Mouse (Mus musculus): ENCODE results near the gene Sik2.

Sik2 gene

DNA sequence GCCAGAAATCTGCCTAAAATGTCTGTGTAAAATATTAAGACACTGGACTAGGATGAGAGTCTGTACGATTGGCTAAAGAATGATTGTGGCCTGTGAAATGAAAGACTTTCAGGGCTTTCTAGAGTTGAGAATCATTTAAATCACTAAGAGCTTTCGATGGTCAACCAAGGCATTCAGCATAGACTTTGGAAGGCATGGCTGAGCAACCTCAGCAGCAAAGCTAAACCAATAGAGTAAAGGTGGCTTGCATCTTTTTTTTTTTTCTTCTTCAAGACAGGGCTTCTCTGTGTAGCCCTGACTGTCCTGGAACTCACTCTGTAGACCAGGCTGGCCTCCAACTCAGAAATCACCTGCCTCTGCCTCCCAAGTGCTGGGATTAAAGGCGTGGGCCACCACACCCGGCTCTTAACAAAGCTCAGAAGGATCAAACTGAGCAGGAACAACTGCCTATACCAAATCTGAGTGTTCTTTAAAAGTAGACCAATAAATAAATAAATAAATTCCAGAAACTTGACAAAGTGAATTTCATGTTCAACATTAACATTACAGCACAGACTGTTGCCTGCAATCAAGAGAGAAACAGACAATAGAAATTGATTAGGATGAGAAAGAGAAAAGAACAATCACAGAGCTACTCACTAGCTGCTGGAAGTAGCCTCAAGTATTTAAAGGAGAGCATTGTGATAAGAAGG, 27.2 kb downstream of the Sik2 start:
- DNase-seq = no peak

- no peak for DNase-seq
Observed at GRCm38 (mm10) chr9:50974631-50975030, 34.2 kb downstream of the Sik2 start.

GRCm38 (mm10) chr9:50970413-50970812, 38.5 kb downstream of the Sik2 start:
- DNase-seq = no peak

GRCm38 (mm10) chr9:50969266-50969665, 39.6 kb downstream of the Sik2 start:
- no peak for DNase-seq

GRCm38 (mm10) chr9:50966277-50966676, 42.6 kb downstream of the Sik2 start:
- DNase-seq = no peak

- DNase-seq = no peak
Observed at GRCm38 (mm10) chr9:50965392-50965791, 43.5 kb downstream of the Sik2 start.

DNA sequence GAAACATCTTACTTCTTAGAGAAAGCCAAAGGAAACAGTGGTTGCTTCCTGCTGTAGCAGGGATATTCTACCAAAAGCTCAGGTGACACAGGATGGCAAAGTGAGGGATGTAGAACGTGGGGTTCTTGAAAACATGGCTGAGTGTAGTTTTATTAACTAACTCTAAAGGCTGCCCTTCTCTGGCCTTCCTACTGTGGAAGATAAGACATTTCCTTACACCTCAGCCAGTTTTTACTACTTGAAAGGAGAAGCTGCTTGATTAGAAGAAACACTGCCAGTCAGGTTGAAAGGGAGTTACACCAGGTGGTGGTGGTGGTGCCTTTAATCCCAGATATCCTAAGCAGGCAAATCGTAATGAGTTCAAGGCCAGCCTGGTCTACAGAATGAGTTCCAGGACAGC, 44.0 kb downstream of the Sik2 start:
- DNase-seq = no peak

DNA sequence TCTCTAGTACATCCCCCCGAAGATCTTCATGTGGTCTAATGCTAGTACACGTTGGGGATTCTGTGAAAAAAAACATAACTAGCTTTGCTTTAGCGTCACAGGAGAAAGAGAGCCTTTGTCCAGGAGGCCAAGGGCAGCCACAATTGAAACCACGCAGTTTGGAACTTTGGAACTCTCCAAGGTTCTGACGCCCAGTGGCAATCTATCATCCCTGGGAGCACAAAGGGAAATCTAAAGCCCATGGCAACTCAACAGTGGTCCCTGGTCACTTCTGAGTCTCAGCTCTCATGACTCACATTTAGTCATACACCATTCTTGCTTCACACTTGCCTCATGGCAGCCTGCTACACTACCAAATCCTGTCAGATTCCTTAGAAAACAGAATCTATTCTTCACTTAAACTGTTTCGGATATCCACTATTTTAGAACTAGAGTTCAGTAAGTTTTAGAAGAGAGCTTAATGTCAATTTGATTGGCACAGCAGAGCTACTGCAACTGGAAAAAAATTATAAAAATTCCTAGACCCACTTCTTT, 50.9 kb downstream of the Sik2 start:
- DNase-seq = no peak

GRCm38 (mm10) chr9:50955176-50955575, 53.7 kb downstream of the Sik2 start:
- DNase-seq = no peak

- no peak for DNase-seq
Observed at GRCm38 (mm10) chr9:50948097-50948823, 60.6 kb downstream of the Sik2 start.

DNA sequence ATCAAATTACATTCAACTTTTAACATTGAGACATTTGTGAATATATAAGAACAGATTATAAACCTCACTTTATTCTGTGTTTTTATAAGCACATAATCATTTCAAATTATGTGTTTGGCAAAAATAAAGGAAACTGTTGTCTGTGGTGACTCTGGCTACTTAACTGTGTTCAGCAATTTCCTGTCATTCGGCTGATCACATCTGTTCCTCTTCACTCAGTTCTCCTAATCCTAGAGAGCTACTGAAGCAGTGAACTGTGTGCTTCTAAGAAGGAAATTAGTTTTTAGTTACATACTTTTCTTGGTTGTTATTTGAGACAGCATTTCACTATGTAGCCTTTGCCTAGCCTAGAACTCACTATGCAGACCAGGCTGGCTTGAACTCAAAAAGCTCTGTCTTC, 62.5 kb downstream of the Sik2 start:
- DNase-seq = no peak

GRCm38 (mm10) chr9:50944826-50945225, 64.0 kb downstream of the Sik2 start:
- DNase-seq = no peak

DNA sequence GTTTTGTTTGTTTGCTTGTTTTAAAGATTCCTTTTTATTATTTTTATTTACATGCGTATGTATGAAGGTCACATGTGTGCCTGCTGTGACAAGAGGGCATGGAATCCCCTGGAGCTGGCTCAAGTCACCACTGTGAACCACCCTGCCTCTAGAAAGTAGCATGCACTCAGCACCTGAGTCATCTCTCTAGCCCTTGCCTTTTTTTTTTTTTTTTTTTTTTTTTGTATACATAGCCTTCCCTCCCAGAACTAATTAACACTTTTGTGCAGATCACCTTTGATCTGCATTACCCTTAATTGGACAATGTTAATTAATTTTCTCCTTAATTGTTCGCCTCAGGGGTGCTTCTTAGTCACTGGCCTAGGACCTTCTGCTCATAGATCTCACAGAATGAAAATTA, 66.2 kb downstream of the Sik2 start:
- no peak for DNase-seq

DNA sequence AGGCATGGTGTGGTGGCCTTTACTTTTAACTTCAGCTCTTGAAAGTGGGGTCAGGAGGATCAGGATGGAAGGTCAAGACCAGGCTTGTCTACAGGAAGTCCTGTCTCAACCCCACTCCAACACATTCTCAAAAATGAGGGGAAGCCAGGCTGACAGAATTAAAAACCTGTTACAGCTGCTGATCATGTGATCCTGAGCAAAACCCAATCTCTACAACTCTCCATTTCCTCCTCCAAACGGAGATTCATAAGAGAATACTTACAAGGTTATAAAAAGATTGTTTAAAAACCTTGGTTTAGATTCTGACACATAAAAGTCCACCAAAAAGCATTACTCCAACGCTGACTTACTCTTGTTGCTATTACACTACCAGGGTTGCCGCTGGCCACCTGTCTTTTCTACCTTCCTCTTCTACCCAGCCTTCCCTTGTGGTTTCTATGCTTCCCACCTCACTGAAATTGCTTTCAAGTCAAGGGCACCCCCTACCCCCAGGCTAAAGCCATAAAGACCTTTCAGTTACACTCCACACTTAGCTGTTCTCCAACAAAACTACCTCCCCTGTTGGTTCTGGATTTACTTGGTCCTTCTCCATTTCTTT, 67.0 kb downstream of the Sik2 start:
- no peak for DNase-seq

DNA sequence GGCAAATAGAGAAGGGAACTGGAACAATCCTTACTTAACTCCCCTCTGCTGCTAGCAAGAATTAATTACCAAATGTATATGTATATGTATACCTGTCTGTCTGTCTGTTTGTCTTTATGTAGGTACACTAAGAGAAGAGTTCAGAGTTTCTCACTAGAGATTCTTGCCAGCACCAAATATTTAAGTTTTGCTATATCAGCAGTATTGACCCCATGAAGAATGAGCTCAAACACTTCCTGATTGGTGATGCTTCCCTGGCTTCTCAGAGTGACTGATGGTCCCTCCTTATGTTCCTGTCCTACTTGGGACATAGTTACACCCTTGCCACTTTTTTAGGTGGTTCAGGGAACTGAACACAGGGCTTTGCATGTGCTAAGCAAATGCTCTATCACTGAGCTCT, 78.9 kb downstream of the Sik2 start:
- no peak for DNase-seq

DNA sequence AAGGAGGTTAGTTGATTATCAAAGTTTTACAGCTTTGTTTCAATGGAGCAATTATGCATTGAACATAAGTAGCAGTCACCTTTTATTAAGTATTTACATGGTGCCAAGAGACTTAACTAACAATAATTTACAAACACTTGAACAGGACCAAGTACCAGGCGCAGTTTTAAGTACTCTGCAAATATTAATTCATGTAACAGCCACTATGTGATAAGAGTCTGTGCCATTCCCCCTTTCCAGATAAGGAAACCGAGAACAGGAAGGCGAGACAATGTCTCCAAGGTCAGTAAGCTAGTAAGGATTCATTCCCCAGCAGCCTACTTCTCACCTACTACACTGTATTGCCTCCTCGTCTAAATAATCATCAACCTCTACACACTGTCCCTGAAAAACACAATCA, 83.1 kb downstream of the Sik2 start:
- no peak for DNase-seq

DNA sequence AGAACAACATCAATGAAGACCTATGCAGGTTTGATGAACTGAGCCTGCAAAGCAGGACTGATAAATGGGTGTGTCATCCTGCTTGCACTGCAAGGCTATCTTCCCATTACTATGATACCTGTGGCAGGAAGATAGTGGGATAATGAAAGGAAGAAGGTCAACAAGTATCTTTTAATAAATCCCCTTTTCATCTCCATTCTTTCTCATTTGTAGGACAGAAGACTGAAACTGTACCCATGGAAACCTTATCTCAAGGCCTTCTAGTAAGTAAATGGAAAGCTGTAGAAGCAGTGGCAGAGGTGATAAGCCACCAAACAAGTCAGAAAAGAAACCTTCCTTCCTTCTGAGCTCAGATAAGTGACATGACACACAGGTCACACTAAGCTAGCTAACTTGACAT, 84.4 kb downstream of the Sik2 start:
- DNase-seq = no peak

DNA sequence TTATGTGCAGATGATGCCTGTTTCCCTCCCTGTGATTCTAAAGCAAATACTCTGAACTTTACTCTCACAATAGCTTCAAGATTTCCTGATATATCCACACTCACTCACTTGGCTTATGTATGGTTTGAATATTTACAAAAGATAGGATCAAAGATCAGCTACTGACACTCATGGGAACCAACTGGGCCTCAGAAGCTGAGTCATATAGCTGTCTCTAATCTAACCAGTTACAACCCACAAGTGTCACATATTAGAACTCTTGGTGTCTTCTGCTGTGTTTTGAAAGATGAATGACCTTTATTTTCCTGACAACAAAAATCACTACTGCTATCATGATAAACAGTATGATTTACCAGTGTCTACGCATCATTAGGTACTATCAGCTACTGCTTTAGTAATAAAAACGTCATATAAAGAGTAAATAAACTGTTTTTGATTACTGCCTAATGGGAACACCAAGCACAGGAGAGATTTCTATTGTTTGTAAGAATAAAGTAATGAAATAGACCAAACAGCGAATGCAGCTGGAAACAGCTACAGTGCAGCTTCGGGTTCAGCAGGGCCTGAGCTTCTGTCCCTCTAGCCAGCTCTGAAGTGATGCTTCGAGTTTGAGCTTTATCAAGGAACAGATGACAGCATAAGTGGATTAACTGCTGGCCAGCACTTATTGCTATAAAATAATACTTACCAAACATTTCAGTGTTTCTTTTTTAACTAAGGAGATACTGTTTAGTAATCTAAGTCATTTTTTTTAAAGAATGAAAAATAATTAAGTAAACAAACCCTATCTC, 86.3 kb downstream of the Sik2 start:
- DNase-seq = no peak

DNA sequence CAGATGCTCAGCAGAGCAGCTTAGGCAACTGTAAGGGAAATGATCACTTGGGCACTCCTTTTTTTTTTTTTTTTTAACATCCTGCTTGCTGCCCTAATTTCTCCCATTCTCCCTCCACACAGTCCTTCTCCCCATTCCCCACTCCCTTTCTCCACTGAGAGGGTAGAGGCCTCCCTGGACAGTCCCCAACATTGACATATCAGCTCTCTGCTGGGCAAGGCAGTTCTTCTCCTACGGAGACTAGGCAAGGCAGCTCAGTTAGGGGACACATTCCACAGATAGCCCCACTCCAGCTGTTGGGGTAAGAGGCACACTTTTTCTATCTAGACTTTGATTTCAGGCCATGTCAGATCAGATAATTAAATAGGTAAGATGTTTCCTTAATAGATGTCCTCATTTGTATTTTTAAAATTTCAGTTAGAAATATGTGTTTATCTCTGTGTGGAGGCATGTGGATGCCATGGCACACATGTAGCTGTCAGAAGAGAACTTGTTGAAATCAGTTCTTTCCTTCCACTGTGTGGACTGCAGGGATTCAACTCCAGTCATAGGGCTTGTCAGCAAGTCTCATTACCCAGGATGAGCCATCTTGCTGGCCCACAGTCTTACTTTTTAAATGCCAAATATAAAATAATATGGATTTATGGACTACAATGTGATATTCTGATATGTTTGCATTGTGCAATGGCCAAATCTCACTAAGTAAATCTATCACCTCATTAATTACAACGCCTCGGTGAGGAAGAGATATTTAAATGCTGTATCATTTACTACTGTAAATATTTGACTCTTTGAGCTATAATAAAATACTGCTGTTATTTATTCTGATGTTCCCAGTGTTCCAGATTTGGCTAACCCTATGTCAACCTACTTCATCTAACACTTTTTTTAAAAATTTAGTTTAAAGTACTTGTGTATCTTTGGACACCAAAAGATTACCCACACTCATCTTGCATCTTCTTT, 87.7 kb downstream of the Sik2 start:
- DNase-seq = no peak

DNA sequence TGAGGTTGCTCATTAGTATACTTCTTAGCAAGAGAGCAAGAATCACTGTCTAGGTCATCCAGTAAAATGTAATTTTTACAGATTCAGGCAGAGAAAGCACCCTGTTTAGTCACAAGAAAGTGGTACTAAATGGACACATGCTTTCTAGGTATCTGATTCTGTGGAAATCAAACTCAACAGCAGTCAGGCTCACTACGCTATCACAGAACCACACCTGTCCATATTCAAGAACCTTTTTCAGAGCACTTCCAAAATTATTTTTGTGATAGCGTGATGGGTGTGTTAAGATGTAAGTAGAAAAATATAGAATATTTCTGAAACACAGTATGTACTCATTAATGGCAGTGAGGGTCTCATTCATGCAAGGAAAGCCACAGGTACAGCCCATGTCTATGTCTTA, 89.3 kb downstream of the Sik2 start:
- DNase-seq = no peak

DNA sequence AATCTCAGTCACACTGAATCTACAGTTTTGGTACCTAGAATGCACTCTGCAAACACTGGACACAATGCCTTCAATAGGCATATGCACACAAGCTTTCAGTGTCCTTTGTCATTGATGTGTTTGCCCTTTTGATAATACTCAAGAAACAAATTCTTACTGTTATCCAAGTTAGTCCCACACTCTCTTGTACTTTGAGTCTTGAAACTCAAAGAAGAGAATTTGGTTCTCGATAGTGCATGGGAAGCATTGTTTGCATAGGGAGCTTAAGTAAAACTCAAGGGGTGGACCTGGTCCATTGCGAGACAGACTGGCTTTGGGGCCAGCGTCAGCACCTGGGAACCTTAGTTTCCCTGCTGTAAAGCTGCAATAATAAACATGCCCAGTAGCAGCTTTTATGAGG, 90.7 kb downstream of the Sik2 start:
- DNase-seq = no peak

Data from kidney, postnatal 14 days (tissue).